Mouse (Mus musculus) intestine, embryonic 15.5 days (tissue): ENCODE measurements around the gene Pitx3. TPM values are rescaled to one million over a fixed set of nuclear protein-coding genes. Genes with fewer than 3 reads are reported as not detected.

Source experiments
- ATAC-seq: fragments of 200-750 bp; cut with Nextera tagmentation; 2 replicates; pipeline ENCODE4 v1.8.0; 2017; ENCODE audit warnings: moderate TSS enrichment, moderate library complexity
- H3K27ac ChIP-seq: fragments of 300-500 bp; sonication (generic); 2 replicates; pipeline ENCODE4 v1.5.1; 2015; ENCODE audit warnings: mild to moderate bottlenecking, inconsistent platforms
- H3K27me3 ChIP-seq: fragments of 300-500 bp; sonication (generic); replicated peaks from 2 replicates; pipeline ENCODE4 v1.6.1; 2015; ENCODE audit warnings: inconsistent platforms
- H3K36me3 ChIP-seq: fragments of 300-500 bp; sonication (generic); 2 replicates; pipeline ENCODE4 v1.6.1; 2015; ENCODE audit warnings: inconsistent platforms
- H3K4me1 ChIP-seq: fragments of 300-500 bp; sonication (generic); replicated peaks from 2 replicates; pipeline ENCODE4 v1.6.1; 2015; ENCODE audit warnings: inconsistent platforms
- H3K4me2 ChIP-seq: fragments of 300-500 bp; sonication (generic); replicated peaks from 2 replicates; pipeline ENCODE4 v1.6.1; 2015; ENCODE audit warnings: mild to moderate bottlenecking, inconsistent platforms
- H3K4me3 ChIP-seq: fragments of 300-500 bp; sonication (generic); replicated peaks from 2 replicates; pipeline ENCODE4 v1.5.1; 2015; ENCODE audit warnings: inconsistent platforms
- H3K9ac ChIP-seq: fragments of 300-500 bp; sonication (generic); 2 replicates; pipeline ENCODE4 v1.6.1; 2015; ENCODE audit warnings: inconsistent platforms
- H3K9me3 ChIP-seq: fragments of 300-500 bp; sonication (generic); 2 replicates; pipeline ENCODE4 v1.6.1; 2016; ENCODE audit warnings: inconsistent platforms
- WGBS: fragments of 180-500 bp; shearing (Covaris S2); methylation state at CpG from one replicate; pipeline ENCODE4 v1.1.7; 2015; 5-methylcytosine and 5-hydroxymethylcytosine counted together
- polyA plus RNA-seq: library from polyadenylated mRNA; unstranded; fragments of >200 nt; fragmentation: Nextera tagmentation; extraction: Ambion mirVana; gene quantifications from 2 replicates; pipeline ENCODE4 v1.2.1, GENCODE M21; 2015

Pitx3 gene
- polyA plus RNA-seq, 1 experiment from 2014 or later = not detected

DNA sequence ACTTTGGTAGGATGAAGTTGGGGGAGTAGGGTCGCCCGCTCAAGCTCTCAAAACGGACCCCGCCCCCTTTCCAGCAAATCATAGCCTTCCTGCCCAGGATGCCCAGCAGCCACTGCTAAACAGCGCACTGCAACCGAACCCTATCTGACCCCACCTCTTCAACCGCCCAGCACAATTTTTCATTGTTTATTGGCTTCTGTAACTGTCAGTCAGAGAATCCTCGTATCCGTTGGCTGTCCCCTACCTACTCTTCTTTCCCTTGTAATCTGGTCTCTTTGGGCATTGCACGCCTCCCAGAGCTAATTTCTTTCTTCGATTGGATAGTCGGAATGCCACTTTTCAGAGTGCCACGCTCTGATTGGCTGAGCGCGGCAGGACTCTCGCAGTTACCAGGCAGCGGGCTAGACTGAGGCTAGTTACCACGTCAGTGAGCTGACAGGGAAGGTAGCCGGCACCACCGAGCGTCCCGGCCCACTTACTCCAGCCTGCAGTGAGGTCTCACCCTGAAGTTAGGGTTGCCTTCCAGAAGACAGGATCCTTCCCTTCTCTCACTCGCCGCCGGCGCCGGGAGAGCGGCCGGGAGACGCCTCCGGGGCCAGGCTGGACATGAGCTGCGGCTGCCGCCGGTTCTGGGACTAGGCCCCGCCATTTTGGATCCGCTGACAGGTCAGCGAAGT is 4.1 kb upstream of the Pitx3 start, which contains the start of gene Gbf1:
Gene Gbf1 (plus strand): TSS at position 383 of the 677 bp plus-strand sequence.
- Histone ChIP-seq H3K27ac (peak within 1 kb of the TSS; percentile 27; the same call in 1 of the 2 replicates), H3K9me3 (no peaks in the 10 kb centered on the region), H3K4me2 (peak within 1 kb of the TSS; percentile 85), H3K36me3 (no peaks in the 10 kb centered on the region), H3K4me3 (peak within 1 kb of the TSS; percentile 85), H3K4me1 (peaks cover 31% of the 10 kb centered on the region), H3K9ac (peak within 1 kb of the TSS; percentile 68), H3K27me3 (peaks cover 32% of the 10 kb centered on the region)
- WGBS = under 1% methylated on average over 37 of the region's 37 CpGs
- ATAC-seq = peak; percentile 98

GRCm38 (mm10) chr19:46149091-46149490 is 965 bp upstream of the Pitx3 start:
- Histone ChIP-seq H3K9ac (no peak overlapping the region), H3K27ac (no peak overlapping the region), H3K9me3 (no peaks in the 10 kb centered on the region), H3K4me1 (peaks cover 28% of the 10 kb centered on the region), H3K27me3 (peaks cover 57% of the 10 kb centered on the region), H3K4me2 (peak overlapping the region; percentile 99), H3K4me3 (peak overlapping the region; percentile 59; the same call in 1 of the 2 replicates), H3K36me3 (no peaks in the 10 kb centered on the region)
- WGBS = 26% methylated on average over 12 of the region's 12 CpGs
- ATAC-seq = no peak

DNA sequence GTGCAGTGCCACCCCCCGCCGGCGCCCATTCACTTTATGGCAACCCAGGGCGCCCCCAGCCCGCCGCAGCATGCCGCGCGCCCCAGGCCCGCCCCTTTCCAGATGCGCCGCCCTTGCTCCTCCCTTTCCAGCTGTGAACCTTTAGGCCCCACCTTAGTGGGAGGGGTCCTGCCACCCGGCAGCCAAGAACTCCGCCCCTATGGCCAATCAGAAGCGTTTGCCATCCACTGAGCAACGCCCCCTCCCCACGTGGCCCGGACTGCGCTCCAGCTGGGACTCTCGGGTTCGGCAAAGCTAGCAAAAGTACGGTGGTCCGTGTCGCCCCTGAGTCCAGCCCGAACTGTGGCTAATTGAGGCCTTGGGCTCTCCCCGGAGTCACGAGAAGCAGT is 240 bp upstream of the Pitx3 start:
- Histone ChIP-seq H3K4me2 (peak overlapping the region; percentile 99), H3K36me3 (no peaks in the 10 kb centered on the region), H3K27ac (no peak overlapping the region), H3K27me3 (peaks cover 63% of the 10 kb centered on the region), H3K4me1 (peaks cover 20% of the 10 kb centered on the region), H3K9me3 (no peaks in the 10 kb centered on the region), H3K4me3 (peak overlapping the region; percentile 59), H3K9ac (0 out of 2 replicates have a peak overlapping the region, but pooled peaks have one; percentile 20)
- under 1% methylated on average over 23 of the region's 27 CpGs for WGBS
- ATAC-seq = peak; percentile 73

DNA sequence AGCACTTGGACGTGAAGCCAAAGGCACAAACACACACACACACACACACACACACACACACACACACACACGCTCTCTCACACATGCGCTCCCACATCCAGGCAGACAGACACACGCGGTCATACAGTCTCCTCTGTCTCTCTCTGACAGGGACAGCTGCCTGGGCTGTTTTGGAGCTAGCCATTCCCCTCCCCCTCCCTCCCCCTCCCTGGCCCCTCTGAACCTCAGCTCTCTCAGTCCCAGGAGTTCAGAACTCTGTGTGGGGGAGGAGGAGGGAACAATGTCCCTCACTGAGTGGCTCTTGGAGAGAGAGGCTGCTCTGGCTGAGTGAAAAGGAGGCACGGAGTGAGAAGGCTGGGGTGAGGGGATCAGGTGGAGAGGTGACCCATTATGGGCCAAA is 7.0 kb downstream of the Pitx3 start:
- Histone ChIP-seq H3K27ac (no peak overlapping the region), H3K36me3 (no peaks in the 10 kb centered on the region), H3K4me2 (no peak overlapping the region), H3K9me3 (no peaks in the 10 kb centered on the region), H3K4me3 (no peak overlapping the region), H3K4me1 (peaks cover 12% of the 10 kb centered on the region), H3K9ac (no peak overlapping the region), H3K27me3 (peaks cover 61% of the 10 kb centered on the region)
- WGBS = 24% methylated on average over 6 of the region's 6 CpGs
- 0 out of 2 replicates have a peak, but pooled peaks have one; percentile 23 for ATAC-seq

DNA sequence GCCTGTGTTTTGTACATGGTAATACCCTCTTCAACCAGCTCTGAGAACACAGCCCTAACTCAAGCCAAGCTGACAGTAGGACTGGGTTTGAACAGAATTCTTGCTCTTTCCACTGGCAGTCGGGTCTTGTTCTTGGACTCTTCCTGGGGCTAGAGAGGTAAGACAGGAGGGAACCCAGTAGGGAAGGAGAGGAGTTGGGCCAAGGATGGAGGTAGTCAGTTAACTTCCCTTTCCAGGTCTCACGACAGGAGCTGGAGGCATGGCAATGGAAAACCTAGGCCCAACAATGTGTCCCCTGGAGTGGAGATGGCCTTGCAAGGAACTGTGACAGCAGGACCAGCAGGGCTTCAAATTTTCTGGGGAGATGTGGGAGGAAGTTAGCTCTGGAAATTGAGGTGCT is 7.8 kb downstream of the Pitx3 start:
- H3K27ac ChIP-seq = no peak overlapping the region
- no peak overlapping the region for H3K4me3 ChIP-seq
- WGBS = 80% methylated on average over 2 of the region's 2 CpGs
- peaks cover 63% of the 10 kb centered on the region for H3K27me3 ChIP-seq
- no peak overlapping the region for H3K9ac ChIP-seq
- peaks cover 19% of the 10 kb centered on the region for H3K4me1 ChIP-seq
- ATAC-seq = no peak
- H3K9me3 ChIP-seq = no peaks in the 10 kb centered on the region
- H3K36me3 ChIP-seq = no peaks in the 10 kb centered on the region
- H3K4me2 ChIP-seq = no peak overlapping the region

- H3K36me3 ChIP-seq = no peaks in the 10 kb centered on the region
- H3K9ac ChIP-seq = peak overlapping the region; percentile 50
- peak overlapping the region; percentile 54 for H3K4me3 ChIP-seq
- 2% methylated on average over 49 of the region's 49 CpGs for WGBS
- H3K27ac ChIP-seq = no peak overlapping the region
- H3K4me2 ChIP-seq = peak overlapping the region; percentile 100
- peaks cover 63% of the 10 kb centered on the region for H3K27me3 ChIP-seq
- H3K9me3 ChIP-seq = no peaks in the 10 kb centered on the region
- H3K4me1 ChIP-seq = peaks cover 22% of the 10 kb centered on the region
- ATAC-seq = peak; percentile 37
Observed at GRCm38 (mm10) chr19:46136639-46137580, 11.2 kb downstream of the Pitx3 start.

- peaks cover 66% of the 10 kb centered on the region for H3K27me3 ChIP-seq
Observed at GRCm38 (mm10) chr19:46135789-46136638, 12.1 kb downstream of the Pitx3 start.

GRCm38 (mm10) chr19:46135297-46135696 is 12.8 kb downstream of the Pitx3 start:
- H3K9me3 ChIP-seq = no peaks in the 10 kb centered on the region
- H3K9ac ChIP-seq = peak overlapping the region; percentile 50; the same call in 1 of the 2 replicates
- WGBS = 3% methylated on average over 12 of the region's 12 CpGs
- peaks cover 64% of the 10 kb centered on the region for H3K27me3 ChIP-seq
- H3K4me1 ChIP-seq = peaks cover 25% of the 10 kb centered on the region
- no peak overlapping the region for H3K27ac ChIP-seq
- peak overlapping the region; percentile 54 for H3K4me3 ChIP-seq
- peak; percentile 52; the same call in 1 of the 2 replicates for ATAC-seq
- peak overlapping the region; percentile 100 for H3K4me2 ChIP-seq
- H3K36me3 ChIP-seq = no peaks in the 10 kb centered on the region

More at GRCm38 (mm10) chr19:46135789-46136638, 12.1 kb downstream of the Pitx3 start:
- WGBS = 1% methylated on average over 79 of the region's 79 CpGs
- Histone ChIP-seq H3K36me3 (no peaks in the 10 kb centered on the region), H3K4me3 (peak overlapping the region; percentile 54), H3K4me1 (peaks cover 25% of the 10 kb centered on the region), H3K4me2 (peak overlapping the region; percentile 100), H3K27ac (no peak overlapping the region), H3K9ac (peak overlapping the region; percentile 50), H3K9me3 (no peaks in the 10 kb centered on the region)
- ATAC-seq = peak; percentile 65

DNA sequence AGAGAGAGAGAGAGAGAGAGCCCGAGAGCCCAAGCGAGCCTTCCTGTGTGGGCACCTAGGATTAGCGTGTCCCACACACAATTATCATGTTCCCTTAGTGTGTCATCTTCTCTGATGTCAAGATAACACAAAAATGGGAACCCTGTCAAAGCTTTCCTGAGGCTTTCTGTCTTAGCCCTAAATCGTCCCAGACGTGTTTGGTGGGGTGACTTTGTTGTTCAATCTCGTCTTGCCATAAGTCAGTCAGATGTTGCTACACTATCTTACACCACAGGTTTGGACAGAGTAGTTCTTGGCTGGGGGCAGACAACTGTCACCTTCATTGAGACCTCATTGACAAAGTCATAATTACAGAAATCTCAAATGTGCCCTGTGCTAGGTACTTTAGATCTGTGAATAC is 15.5 kb downstream of the Pitx3 start:
- no peak for ATAC-seq
- no peak overlapping the region for H3K9ac ChIP-seq
- H3K4me3 ChIP-seq = no peak overlapping the region
- H3K36me3 ChIP-seq = no peaks in the 10 kb centered on the region
- WGBS = 42% methylated on average over 6 of the region's 6 CpGs
- H3K4me1 ChIP-seq = peaks cover 25% of the 10 kb centered on the region
- peaks cover 61% of the 10 kb centered on the region for H3K27me3 ChIP-seq
- no peaks in the 10 kb centered on the region for H3K9me3 ChIP-seq
- H3K4me2 ChIP-seq = no peak overlapping the region
- H3K27ac ChIP-seq = no peak overlapping the region

- H3K27ac ChIP-seq = no peak within 1 kb of the TSS
- peak within 1 kb of the TSS; percentile 25 for H3K4me3 ChIP-seq
- 0 out of 2 replicates have a peak, but pooled peaks have one; percentile 62 for ATAC-seq
- 4% methylated on average over 31 of the region's 31 CpGs for WGBS
- H3K27me3 ChIP-seq = peaks cover 54% of the 10 kb centered on the region
- peak within 1 kb of the TSS; percentile 59 for H3K4me2 ChIP-seq
- H3K9ac ChIP-seq = no peak within 1 kb of the TSS
- no peaks in the 10 kb centered on the region for H3K36me3 ChIP-seq
- no peaks in the 10 kb centered on the region for H3K9me3 ChIP-seq
- H3K4me1 ChIP-seq = peaks cover 21% of the 10 kb centered on the region
Observed at GRCm38 (mm10) chr19:46131694-46132525, 16.2 kb downstream of the Pitx3 start, which contains the start of gene Elovl3. Gene Elovl3 (plus strand): TSS chr19:46131897.

GRCm38 (mm10) chr19:46131283-46131682 is 16.8 kb downstream of the Pitx3 start:
- H3K9ac ChIP-seq = no peak overlapping the region
- H3K4me2 ChIP-seq = peak overlapping the region; percentile 59
- peak overlapping the region; percentile 25 for H3K4me3 ChIP-seq
- ATAC-seq = no peak
- H3K9me3 ChIP-seq = no peaks in the 10 kb centered on the region
- peaks cover 48% of the 10 kb centered on the region for H3K27me3 ChIP-seq
- H3K4me1 ChIP-seq = peaks cover 15% of the 10 kb centered on the region
- WGBS = 8% methylated on average over 6 of the region's 8 CpGs
- no peaks in the 10 kb centered on the region for H3K36me3 ChIP-seq
- H3K27ac ChIP-seq = no peak overlapping the region
